Mouse (Mus musculus) hindbrain, embryonic 11.5 days (tissue): ENCODE data around the gene Lrrc49. TPM values are rescaled to one million over a fixed set of nuclear protein-coding genes. Genes with fewer than 3 reads are reported as not detected.
A peak's percentile ranks its signal among the peaks of the same experiment; 100 is the strongest.

Experiments
- ATAC-seq: fragments of 200-750 bp; cut with Nextera tagmentation; 2 replicates; pipeline ENCODE4 v1.8.0; 2017; ENCODE audit warnings: mild to moderate bottlenecking, moderate TSS enrichment, moderate library complexity; ENCODE audit not compliant: low FRiP score
- DNase-seq: peaks from one replicate; pipeline ENCODE4 v3.0.0-alpha.2; 2015; ENCODE audit warnings: low spot score
- H3K27ac ChIP-seq: fragments of 300-500 bp; sonication (generic); 2 replicates; pipeline ENCODE4 v1.5.1; 2014; ENCODE audit warnings: mild to moderate bottlenecking, low read depth, low read length
- H3K27me3 ChIP-seq: fragments of 300-500 bp; sonication (generic); 2 replicates; pipeline ENCODE4 v1.6.1; 2014; ENCODE audit warnings: mild to moderate bottlenecking, low read length, moderate library complexity, mixed read lengths; ENCODE audit not compliant: control insufficient read depth, insufficient read depth
- H3K36me3 ChIP-seq: fragments of 300-500 bp; sonication (generic); 2 replicates; pipeline ENCODE4 v1.6.1; 2014; ENCODE audit warnings: mild to moderate bottlenecking, low read length, moderate library complexity, mixed read lengths; ENCODE audit not compliant: control insufficient read depth, insufficient read depth
- H3K4me1 ChIP-seq: fragments of 300-500 bp; sonication (generic); replicated peaks from 2 replicates; pipeline ENCODE4 v1.6.1; 2014; ENCODE audit warnings: low read length, mixed read lengths; ENCODE audit not compliant: control insufficient read depth, insufficient read depth
- H3K4me2 ChIP-seq: fragments of 300-500 bp; sonication (generic); replicated peaks from 2 replicates; pipeline ENCODE4 v1.6.1; 2014; ENCODE audit warnings: mild to moderate bottlenecking, low read depth, low read length
- H3K4me3 ChIP-seq: fragments of 300-500 bp; sonication (generic); 2 replicates; pipeline ENCODE4 v1.5.1; 2014; ENCODE audit warnings: low read depth, low read length
- H3K9ac ChIP-seq: fragments of 300-500 bp; sonication (generic); 2 replicates; pipeline ENCODE4 v1.6.1; 2014; ENCODE audit warnings: low read depth, low read length
- H3K9me3 ChIP-seq: fragments of 300-500 bp; sonication (generic); 2 replicates; pipeline ENCODE4 v1.6.1; 2016; ENCODE audit warnings: low read length; ENCODE audit not compliant: control insufficient read depth
- WGBS: fragments of 180-500 bp; shearing (Covaris S2); extraction: QIAGEN DNeasy Blood & Tissue Kit; methylation state at CpG from one replicate; pipeline ENCODE4 v1.1.7; 2014; 5-methylcytosine and 5-hydroxymethylcytosine counted together
- polyA plus RNA-seq: library from polyadenylated mRNA; unstranded; fragments of >200 nt; fragmentation: Nextera tagmentation; extraction: Ambion mirVana; gene quantifications from 2 replicates; pipeline ENCODE4 v1.2.1, GENCODE M21; 2014

The Lrrc49 gene
- polyA plus RNA-seq, result 54.8 and 60.5 TPM in 2 replicates

DNA sequence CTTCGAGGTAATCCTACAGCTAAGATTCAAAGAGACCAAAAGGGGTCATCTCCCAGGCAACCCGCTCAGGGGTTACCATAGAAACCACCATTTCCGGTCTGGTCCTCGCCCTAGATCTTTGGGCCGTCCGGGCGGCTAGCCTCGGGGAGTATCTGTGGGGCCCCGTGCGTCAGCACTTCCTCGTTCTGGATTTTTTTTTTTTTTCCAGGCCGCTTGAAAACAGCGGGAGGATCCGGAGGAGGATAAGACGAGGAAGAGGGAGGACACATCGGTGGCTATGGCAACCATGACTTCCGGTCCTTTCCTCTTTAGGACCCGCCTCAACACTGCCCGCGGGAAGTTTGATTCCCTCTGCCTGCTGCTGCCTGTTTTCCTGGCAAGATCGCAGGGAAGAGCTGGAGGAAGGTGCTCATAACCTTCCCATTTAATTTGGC is at the start of gene Lrrc49:
Gene Lrrc49 (minus strand): TSS at position 268 of the 434 bp plus-strand sequence.
- no peaks in the 10 kb centered on the region for H3K36me3 ChIP-seq
- under 1% methylated on average over 21 of the region's 21 CpGs for WGBS

DNA sequence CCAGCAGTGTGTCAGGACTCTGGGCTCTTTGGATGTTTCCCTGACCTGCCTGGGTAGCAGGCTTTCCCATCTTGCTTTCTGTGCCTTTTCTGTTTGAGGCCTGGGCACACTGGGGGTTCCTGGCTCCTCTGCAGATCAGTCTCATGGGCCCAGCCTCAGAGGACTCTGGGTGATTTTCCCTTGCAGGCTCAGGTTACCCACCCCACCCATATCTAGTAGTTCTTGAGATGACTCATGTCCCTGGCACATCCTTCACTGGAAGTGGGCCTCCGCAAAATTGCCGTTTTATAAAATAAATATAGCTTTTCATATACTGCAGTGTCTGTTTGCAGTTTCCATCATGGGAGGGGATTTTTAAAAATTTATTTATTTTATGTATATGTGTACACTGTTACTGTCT is 46.4 kb upstream of the Lrrc49 start:
- no peaks in the 10 kb centered on the region for H3K9me3 ChIP-seq

More for the DNA sequence above, at the start of gene Lrrc49:
- Histone ChIP-seq H3K27me3 (no peaks in the 10 kb centered on the region), H3K4me3 (peak within 1 kb of the TSS; percentile 60), H3K9me3 (no peaks in the 10 kb centered on the region), H3K27ac (peak within 1 kb of the TSS; percentile 98), H3K4me2 (peak within 1 kb of the TSS; percentile 45), H3K9ac (peak within 1 kb of the TSS; percentile 68), H3K4me1 (peaks cover 4% of the 10 kb centered on the region; the same call in 1 of the 2 replicates)
- ATAC-seq, result peak; percentile 97
- peak; percentile 95 for DNase-seq

DNA sequence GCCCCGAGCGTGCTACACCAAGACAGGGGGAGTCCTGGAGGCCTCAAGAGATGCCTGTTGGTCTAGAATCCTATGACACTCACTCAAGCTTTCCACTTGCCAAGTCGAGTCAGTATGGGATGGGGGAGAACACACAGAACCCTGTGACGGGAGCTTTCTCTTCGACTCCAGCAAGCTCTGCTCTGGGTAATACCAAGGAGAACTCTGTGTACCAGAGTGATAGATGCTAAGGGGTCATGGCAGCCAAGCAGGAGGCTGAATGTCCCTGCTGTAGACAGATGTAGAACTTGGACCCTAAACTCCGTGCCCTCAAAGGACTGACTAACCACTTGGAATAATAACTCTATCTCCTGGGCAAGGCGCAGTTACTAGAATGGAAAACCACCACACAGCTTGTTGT is 37.0 kb upstream of the Lrrc49 start:
- WGBS, result 93% methylated on average over 7 of the region's 7 CpGs
- Histone ChIP-seq H3K9me3 (no peaks in the 10 kb centered on the region), H3K36me3 (no peaks in the 10 kb centered on the region), H3K4me2 (no peak overlapping the region), H3K4me1 (no peaks in the 10 kb centered on the region), H3K27me3 (no peaks in the 10 kb centered on the region), H3K27ac (no peak overlapping the region), H3K9ac (no peak overlapping the region), H3K4me3 (no peak overlapping the region)
- no peak for DNase-seq
- no peak for ATAC-seq

More for the DNA sequence above, 46.4 kb upstream of the Lrrc49 start:
- ATAC-seq (no peak), DNase-seq (no peak)
- Histone ChIP-seq H3K4me2 (no peak overlapping the region), H3K4me1 (no peaks in the 10 kb centered on the region), H3K4me3 (no peak overlapping the region), H3K27me3 (no peaks in the 10 kb centered on the region), H3K36me3 (no peaks in the 10 kb centered on the region), H3K27ac (no peak overlapping the region), H3K9ac (no peak overlapping the region)
- WGBS, result 94% methylated on average over 2 of the region's 2 CpGs

DNA sequence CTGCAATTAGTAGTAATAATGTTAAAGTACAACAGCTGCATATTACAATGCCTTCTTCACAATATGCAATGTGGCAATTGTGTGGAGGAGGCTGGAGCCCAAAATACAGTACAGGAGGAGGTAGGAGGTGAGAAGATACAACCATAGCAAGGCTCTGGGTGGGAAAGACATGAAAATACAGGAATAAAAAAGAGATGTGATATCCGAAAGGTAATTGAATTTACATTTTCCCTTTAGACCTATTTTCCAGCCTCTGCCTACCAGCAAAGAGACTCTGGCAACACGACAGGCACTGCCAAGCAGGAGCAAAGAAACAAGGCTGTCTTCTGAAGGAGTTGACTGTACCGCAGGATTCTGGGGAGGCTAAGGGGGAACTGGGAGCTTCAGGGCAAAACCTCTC is 31.7 kb upstream of the Lrrc49 start:
- no peak for ATAC-seq
- H3K36me3 ChIP-seq, result no peaks in the 10 kb centered on the region
- 91% methylated on average over 3 of the region's 3 CpGs for whole genome bisulfite sequencing
- no peak overlapping the region for H3K9ac ChIP-seq
- DNase-seq, result no peak
- no peak overlapping the region for H3K4me2 ChIP-seq
- H3K4me3 ChIP-seq, result no peak overlapping the region
- H3K9me3 ChIP-seq, result no peaks in the 10 kb centered on the region
- H3K4me1 ChIP-seq, result no peaks in the 10 kb centered on the region
- no peak overlapping the region for H3K27ac ChIP-seq
- H3K27me3 ChIP-seq, result no peaks in the 10 kb centered on the region

DNA sequence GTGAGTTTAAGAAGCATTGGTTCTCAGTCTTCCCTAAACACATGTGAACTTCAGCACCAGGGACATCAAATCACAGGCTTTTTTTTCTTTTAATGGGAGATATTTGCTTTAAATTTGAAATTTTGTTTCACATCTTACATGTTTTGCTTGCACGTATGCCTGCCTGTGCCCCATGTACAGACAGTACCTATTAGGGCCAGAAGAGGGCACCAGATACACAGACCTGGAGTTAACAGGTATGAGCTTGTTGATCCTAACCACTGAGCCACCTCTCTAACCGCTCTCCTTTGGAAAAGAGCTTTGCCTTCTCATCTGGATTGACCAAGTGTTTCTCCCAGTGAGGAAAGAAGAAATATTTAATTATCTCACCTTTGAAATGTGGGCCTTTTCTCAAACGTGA is 30.3 kb upstream of the Lrrc49 start:
- Histone ChIP-seq H3K36me3 (no peaks in the 10 kb centered on the region), H3K9me3 (no peaks in the 10 kb centered on the region), H3K4me1 (no peaks in the 10 kb centered on the region), H3K27ac (no peak overlapping the region), H3K4me3 (no peak overlapping the region), H3K9ac (no peak overlapping the region), H3K4me2 (no peak overlapping the region), H3K27me3 (no peaks in the 10 kb centered on the region)
- ATAC-seq (no peak), DNase-seq (peak; percentile 55)
- 57% methylated on average over 3 of the region's 3 CpGs for WGBS

DNA sequence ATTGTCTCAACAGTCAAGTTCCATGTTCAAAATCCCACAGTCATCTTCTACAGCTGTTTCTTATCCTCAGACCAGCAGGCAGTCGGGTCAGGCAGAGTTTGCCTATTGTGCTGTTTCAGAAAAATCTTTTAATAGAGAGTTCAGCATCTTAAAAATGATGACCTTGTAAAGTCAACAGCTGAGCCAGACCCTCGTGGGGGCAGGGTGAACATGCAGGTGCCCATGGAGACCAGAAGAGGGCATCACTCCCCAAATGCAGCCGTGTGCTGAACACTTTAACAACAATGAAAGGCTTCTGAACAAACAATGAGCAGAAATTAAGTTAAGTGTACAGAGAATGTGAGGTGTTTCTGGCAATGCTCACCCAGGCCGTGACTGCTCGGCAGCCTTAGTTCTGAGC is 27.9 kb upstream of the Lrrc49 start:
- Histone ChIP-seq H3K4me3 (no peak overlapping the region), H3K9me3 (no peaks in the 10 kb centered on the region), H3K27ac (no peak overlapping the region), H3K36me3 (no peaks in the 10 kb centered on the region), H3K4me2 (no peak overlapping the region), H3K4me1 (0 out of 2 replicates have a peak, but pooled peaks cover 2% of the 10 kb centered on the region), H3K27me3 (0 out of 2 replicates have a peak, but pooled peaks cover 2% of the 10 kb centered on the region), H3K9ac (no peak overlapping the region)
- no peak for ATAC-seq
- WGBS, result 63% methylated on average over 5 of the region's 5 CpGs
- no peak for DNase-seq

DNA sequence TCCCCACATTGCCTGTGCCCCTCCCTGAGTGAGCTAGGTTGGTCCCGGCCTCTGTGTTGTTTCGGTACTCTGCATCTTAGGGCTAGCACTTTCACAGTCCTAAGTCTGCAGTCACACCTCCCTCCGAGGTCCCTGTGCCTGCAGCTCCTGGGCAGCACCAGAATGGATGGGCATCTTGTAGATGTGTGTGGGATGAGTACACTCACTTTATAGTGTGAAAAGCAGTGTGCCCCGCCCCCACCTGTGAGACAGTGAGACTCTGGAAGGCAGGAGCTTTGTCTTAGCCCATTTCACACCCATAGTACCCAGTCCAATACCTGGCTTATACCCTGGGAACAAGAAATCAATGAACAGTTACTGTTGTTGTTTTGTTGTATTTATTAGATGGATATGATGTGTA is 27.3 kb upstream of the Lrrc49 start:
- ATAC-seq, result no peak
- 0 out of 2 replicates have a peak, but pooled peaks cover 2% of the 10 kb centered on the region for H3K4me1 ChIP-seq
- H3K36me3 ChIP-seq, result no peaks in the 10 kb centered on the region
- no peak overlapping the region for H3K9ac ChIP-seq
- no peak for DNase-seq
- H3K27ac ChIP-seq, result no peak overlapping the region
- H3K27me3 ChIP-seq, result 0 out of 2 replicates have a peak, but pooled peaks cover 2% of the 10 kb centered on the region
- no peaks in the 10 kb centered on the region for H3K9me3 ChIP-seq
- H3K4me3 ChIP-seq, result no peak overlapping the region
- H3K4me2 ChIP-seq, result no peak overlapping the region
- 91% methylated on average over 4 of the region's 4 CpGs for whole genome bisulfite sequencing

DNA sequence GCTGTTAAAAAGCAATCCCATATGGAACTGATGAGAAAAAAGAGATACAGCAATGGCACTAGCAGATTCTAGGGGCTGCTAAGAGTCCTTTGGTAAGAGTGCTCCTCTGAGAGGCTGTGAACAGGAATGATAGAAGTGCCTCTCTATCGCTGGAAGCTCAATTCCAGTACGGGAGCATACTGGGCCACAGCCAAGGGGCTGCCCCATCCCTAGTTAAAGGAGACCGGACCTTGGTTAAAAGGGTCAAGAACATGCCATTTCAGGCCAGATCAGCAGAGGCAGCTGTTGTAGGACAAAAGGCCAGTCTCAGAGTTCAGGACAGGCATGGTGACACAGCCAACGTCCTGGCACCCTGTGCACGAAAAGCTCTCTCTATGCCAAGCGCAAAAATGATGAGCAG is 26.2 kb upstream of the Lrrc49 start:
- Histone ChIP-seq H3K27ac (no peak overlapping the region), H3K27me3 (0 out of 2 replicates have a peak, but pooled peaks cover 2% of the 10 kb centered on the region), H3K36me3 (no peaks in the 10 kb centered on the region), H3K9me3 (no peaks in the 10 kb centered on the region), H3K4me3 (no peak overlapping the region), H3K4me1 (0 out of 2 replicates have a peak, but pooled peaks cover 2% of the 10 kb centered on the region), H3K4me2 (no peak overlapping the region), H3K9ac (no peak overlapping the region)
- DNase-seq (no peak), ATAC-seq (no peak)
- WGBS, result 84% methylated on average over 6 of the region's 6 CpGs

DNA sequence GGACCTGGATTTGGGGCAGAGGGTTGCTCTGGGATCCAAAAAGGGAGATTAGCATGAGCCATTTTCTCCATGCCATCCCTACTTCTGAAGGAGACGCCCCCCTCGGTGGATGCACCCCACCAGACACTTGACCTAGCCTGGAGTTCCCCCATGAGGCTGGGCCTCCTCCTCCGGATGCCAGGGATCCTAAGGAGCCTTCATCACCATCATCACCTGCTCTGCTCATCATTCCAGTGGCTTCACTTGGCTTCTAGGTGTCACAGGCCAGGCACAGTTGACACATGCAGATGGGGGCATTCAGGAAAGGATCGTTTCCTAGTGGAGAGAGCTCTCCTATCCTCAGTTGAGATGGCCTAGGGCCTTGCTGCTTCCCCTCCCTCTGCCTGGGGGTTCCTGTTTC is 25.7 kb upstream of the Lrrc49 start:
- H3K9ac ChIP-seq, result peak overlapping the region; percentile 80; the same call in 1 of the 2 replicates
- peak overlapping the region; percentile 50 for H3K4me3 ChIP-seq
- H3K4me1 ChIP-seq, result 0 out of 2 replicates have a peak, but pooled peaks cover 2% of the 10 kb centered on the region
- H3K36me3 ChIP-seq, result no peaks in the 10 kb centered on the region
- H3K4me2 ChIP-seq, result peak overlapping the region; percentile 98
- H3K9me3 ChIP-seq, result no peaks in the 10 kb centered on the region
- ATAC-seq, result no peak
- DNase-seq, result no peak
- WGBS, result 35% methylated on average over 4 of the region's 4 CpGs
- H3K27ac ChIP-seq, result no peak overlapping the region
- H3K27me3 ChIP-seq, result 0 out of 2 replicates have a peak, but pooled peaks cover 2% of the 10 kb centered on the region
